Mouse (Mus musculus): Measurements from ENCODE around the gene Tbkbp1. TPM values are rescaled to one million over a fixed set of nuclear protein-coding genes. Genes with fewer than 3 reads are reported as not detected.
A peak's percentile ranks its signal among the peaks of the same experiment; 100 is the strongest.

Tbkbp1 gene
- polyA plus RNA-seq, 1 experiment: 0.22 TPM

DNA sequence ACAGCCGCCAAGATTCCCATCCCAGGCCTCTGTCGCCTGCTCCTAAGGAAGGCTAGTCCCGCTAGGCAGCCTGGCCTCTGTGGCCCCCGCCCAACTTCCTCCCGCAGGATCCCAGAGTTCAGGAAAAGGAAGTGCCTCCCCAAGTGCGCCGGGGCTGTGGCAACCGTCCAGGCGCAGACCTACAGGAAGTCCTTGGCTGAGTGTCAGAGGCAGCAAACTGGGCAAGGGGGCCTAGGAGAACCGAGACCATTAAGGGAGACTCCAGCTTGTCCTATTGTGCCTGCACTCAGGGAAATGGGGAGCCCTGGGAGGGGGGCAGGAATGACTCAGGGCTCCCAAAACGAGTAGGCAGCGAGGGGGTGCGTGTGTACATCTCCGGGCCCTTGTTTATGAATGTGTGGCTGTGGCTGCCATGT lies 1.3 kb downstream of the Tbkbp1 start:
- Histone ChIP-seq H3K36me3 (ENCODE audit: control insufficient read depth, insufficient read depth) (no peaks in the 10 kb centered on the region), H3K79me2 (ENCODE audit: control insufficient read depth, insufficient read depth) (no peaks in the 10 kb centered on the region), H3K4me2 (ENCODE audit: low read depth) (peak overlapping the region; percentile 64), H3K27me3 (ENCODE audit: control insufficient read depth, insufficient read depth, insufficient read length) (peaks cover 40% of the 10 kb centered on the region), H3K4me3 (no peak overlapping the region), H3ac (ENCODE audit: control insufficient read depth, insufficient read length) (no peak overlapping the region)
- TF ChIP-seq MAX (IDR thresholded peaks at IDR 0.05; ENCODE audit: low read depth) (no peak), E2F4 (IDR thresholded peaks at IDR 0.05; ENCODE audit: insufficient read depth) (no peak), SRF (IDR thresholded peaks at IDR 0.05; ENCODE audit: control insufficient read depth, insufficient read length, low read depth) (no peak), POLR2A (IDR thresholded peaks at IDR 0.05; ENCODE audit: insufficient read length, low read depth) (no peak), TCF3 (IDR thresholded peaks at IDR 0.05; ENCODE audit: insufficient read length, low read depth) (no peak), REST (IDR thresholded peaks at IDR 0.05; ENCODE audit: insufficient read depth, insufficient read length) (no peak), TCF12 (IDR thresholded peaks at IDR 0.05; ENCODE audit: insufficient read depth, poor library complexity, severe bottlenecking) (no peak)

DNA sequence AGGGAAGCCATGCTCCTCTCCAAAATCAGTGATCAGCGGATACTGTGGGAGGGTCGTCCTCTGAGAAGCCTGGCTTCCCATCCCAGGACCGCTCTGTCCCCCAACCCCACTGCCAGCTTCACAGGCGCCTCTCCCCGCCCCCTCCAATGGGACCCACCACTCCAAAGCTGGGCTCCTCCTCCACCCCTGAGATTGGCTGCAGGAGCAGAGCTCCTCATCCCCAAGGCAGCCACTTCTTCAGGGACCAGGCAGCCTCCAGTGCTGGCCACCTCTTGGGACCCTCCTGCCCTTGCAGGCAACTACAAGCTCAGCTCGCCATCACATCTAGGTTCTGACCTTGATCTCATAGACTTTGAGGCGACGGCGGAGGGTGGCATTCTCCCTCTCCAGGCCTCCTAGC lies 2.3 kb downstream of the Tbkbp1 start:
- Histone ChIP-seq H3ac (ENCODE audit: control insufficient read depth, insufficient read length) (no peak overlapping the region), H3K4me2 (ENCODE audit: low read depth) (no peak overlapping the region), H3K4me3 (no peak overlapping the region), H3K79me2 (ENCODE audit: control insufficient read depth, insufficient read depth) (no peaks in the 10 kb centered on the region), H3K36me3 (ENCODE audit: control insufficient read depth, insufficient read depth) (no peaks in the 10 kb centered on the region), H3K27me3 (ENCODE audit: control insufficient read depth, insufficient read depth, insufficient read length) (peaks cover 40% of the 10 kb centered on the region)
- no peak for TF ChIP-seq USF1 (IDR thresholded peaks at IDR 0.05; ENCODE audit: low read depth)
- no peak for TF ChIP-seq POLR2A (IDR thresholded peaks at IDR 0.05; ENCODE audit: insufficient read length, low read depth)
- TF ChIP-seq MYOD1 (IDR thresholded peaks at IDR 0.05; ENCODE audit: control insufficient read depth in 1 of 3, insufficient read length in 2 of 3, low read depth in 2 of 3): no peak
- TF ChIP-seq POLR2AphosphoS2 (IDR thresholded peaks at IDR 0.05; ENCODE audit: insufficient read length, low read depth): no peak
- TF ChIP-seq E2F4 (IDR thresholded peaks at IDR 0.05; ENCODE audit: insufficient read depth): no peak
- no peak for TF ChIP-seq SRF (IDR thresholded peaks at IDR 0.05; ENCODE audit: control insufficient read depth, insufficient read length, low read depth)
- no peak for TF ChIP-seq MYOG (IDR thresholded peaks at IDR 0.05; ENCODE audit: control insufficient read depth in 1 of 3, insufficient read depth in 1 of 3, insufficient read length in 2 of 3, low read depth in 2 of 3)
- no peak for TF ChIP-seq REST (IDR thresholded peaks at IDR 0.05; ENCODE audit: insufficient read depth, insufficient read length)
- no peak for TF ChIP-seq TCF12 (IDR thresholded peaks at IDR 0.05; ENCODE audit: insufficient read depth, poor library complexity, severe bottlenecking)
- no peak for TF ChIP-seq TCF3 (IDR thresholded peaks at IDR 0.05; ENCODE audit: insufficient read length, low read depth)
- no peak for TF ChIP-seq CEBPB (IDR thresholded peaks at IDR 0.05; ENCODE audit: insufficient read depth, poor library complexity, severe bottlenecking)
- no peak for TF ChIP-seq MAX (IDR thresholded peaks at IDR 0.05; ENCODE audit: low read depth)

DNA sequence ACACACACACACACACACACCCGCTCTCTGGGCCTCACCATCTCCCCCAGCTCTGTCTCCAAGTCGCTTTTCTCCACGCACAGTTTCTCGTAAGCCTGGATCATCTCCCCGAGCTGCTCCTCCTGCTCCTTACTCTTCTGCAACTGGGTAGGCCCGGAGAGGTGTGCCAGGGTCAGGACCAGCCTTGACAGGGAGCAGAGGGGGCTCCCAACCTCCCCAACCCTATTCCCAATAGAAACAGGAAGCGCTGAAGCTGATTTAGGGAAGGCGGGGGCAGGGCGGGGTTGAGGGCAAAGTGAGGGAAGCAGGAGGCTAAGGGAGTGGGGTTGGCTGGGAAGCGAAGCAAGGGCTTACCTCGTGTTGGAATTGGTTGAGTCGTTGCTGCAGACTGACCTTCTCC lies 2.7 kb downstream of the Tbkbp1 start:
- H3K4me3 ChIP-seq: no peak overlapping the region
- TF ChIP-seq MYOD1 (IDR thresholded peaks at IDR 0.05; ENCODE audit: control insufficient read depth in 1 of 3, insufficient read length in 2 of 3, low read depth in 2 of 3) (no peak), POLR2AphosphoS2 (IDR thresholded peaks at IDR 0.05; ENCODE audit: insufficient read length, low read depth) (no peak), SRF (IDR thresholded peaks at IDR 0.05; ENCODE audit: control insufficient read depth, insufficient read length, low read depth) (no peak), POLR2A (IDR thresholded peaks at IDR 0.05; ENCODE audit: insufficient read length, low read depth) (no peak), CEBPB (IDR thresholded peaks at IDR 0.05; ENCODE audit: insufficient read depth, poor library complexity, severe bottlenecking) (no peak), TCF12 (IDR thresholded peaks at IDR 0.05; ENCODE audit: insufficient read depth, poor library complexity, severe bottlenecking) (no peak), E2F4 (IDR thresholded peaks at IDR 0.05; ENCODE audit: insufficient read depth) (no peak), USF1 (IDR thresholded peaks at IDR 0.05; ENCODE audit: low read depth) (no peak), MYOG (IDR thresholded peaks at IDR 0.05; ENCODE audit: control insufficient read depth in 1 of 3, insufficient read depth in 1 of 3, insufficient read length in 2 of 3, low read depth in 2 of 3) (no peak), TCF3 (IDR thresholded peaks at IDR 0.05; ENCODE audit: insufficient read length, low read depth) (no peak), MAX (IDR thresholded peaks at IDR 0.05; ENCODE audit: low read depth) (no peak), REST (IDR thresholded peaks at IDR 0.05; ENCODE audit: insufficient read depth, insufficient read length) (no peak)
- no peaks in the 10 kb centered on the region for H3K36me3 ChIP-seq (ENCODE audit: control insufficient read depth, insufficient read depth)
- no peak overlapping the region for H3K4me2 ChIP-seq (ENCODE audit: low read depth)
- H3ac ChIP-seq (ENCODE audit: control insufficient read depth, insufficient read length): no peak overlapping the region
- peaks cover 40% of the 10 kb centered on the region for H3K27me3 ChIP-seq (ENCODE audit: control insufficient read depth, insufficient read depth, insufficient read length)
- H3K79me2 ChIP-seq (ENCODE audit: control insufficient read depth, insufficient read depth): no peaks in the 10 kb centered on the region

DNA sequence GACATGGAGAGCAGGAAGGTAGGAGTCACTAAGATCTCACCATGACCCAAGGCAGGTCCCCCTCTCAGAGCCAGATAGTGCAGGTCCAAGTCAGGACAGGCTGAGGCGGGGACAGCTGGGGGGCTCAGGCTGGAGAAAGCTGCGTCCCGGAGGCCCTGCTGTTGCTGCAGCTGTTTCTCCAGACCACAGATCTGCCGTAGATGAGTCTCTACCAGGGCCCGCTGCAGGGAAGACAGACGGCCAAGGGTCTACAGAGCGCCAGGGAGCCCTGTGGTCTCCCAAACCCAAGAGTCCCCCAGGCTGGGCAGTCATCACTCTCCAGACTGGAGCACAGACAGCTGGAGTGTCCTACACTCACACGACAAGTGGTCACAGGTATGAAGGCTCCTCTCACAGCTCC lies 4.0 kb downstream of the Tbkbp1 start:
- no peaks in the 10 kb centered on the region for H3K79me2 ChIP-seq (ENCODE audit: control insufficient read depth, insufficient read depth)
- no peak overlapping the region for H3ac ChIP-seq (ENCODE audit: control insufficient read depth, insufficient read length)
- H3K36me3 ChIP-seq (ENCODE audit: control insufficient read depth, insufficient read depth): no peaks in the 10 kb centered on the region
- TF ChIP-seq MYOD1 (IDR thresholded peaks at IDR 0.05; ENCODE audit: control insufficient read depth in 1 of 3, insufficient read length in 2 of 3, low read depth in 2 of 3) (peak in 2 of 3 experiments; percentile 39 to 66), MYOG (IDR thresholded peaks at IDR 0.05; ENCODE audit: control insufficient read depth in 1 of 3, insufficient read depth in 1 of 3, insufficient read length in 2 of 3, low read depth in 2 of 3) (peak in 2 of 3 experiments; percentile 77 to 79), MAX (IDR thresholded peaks at IDR 0.05; ENCODE audit: low read depth) (no peak), POLR2A (IDR thresholded peaks at IDR 0.05; ENCODE audit: insufficient read length, low read depth) (no peak)
- H3K4me3 ChIP-seq: no peak overlapping the region
- H3K27me3 ChIP-seq (ENCODE audit: control insufficient read depth, insufficient read depth, insufficient read length): peaks cover 40% of the 10 kb centered on the region
- no peak overlapping the region for H3K4me2 ChIP-seq (ENCODE audit: low read depth)

DNA sequence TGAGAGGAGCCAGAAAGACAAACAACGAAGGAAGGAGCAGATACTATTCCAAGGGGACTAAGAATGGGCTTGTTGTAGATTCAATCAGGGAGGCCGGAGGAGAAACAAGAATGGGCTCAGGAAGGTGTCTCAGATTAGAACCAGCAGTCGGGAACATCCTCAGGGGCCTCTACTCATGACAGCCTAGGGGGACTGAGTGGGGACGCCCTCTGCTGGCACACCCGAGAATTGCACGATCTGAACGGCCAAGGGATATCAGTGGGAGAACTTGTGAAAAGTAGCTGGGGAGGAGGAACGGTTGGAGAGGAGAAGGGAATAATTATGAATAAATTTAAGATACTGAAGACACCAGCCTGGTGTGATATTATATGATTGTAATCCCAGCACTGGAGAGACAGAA lies 4.6 kb downstream of the Tbkbp1 start:
- Histone ChIP-seq H3K4me2 (ENCODE audit: low read depth) (no peak overlapping the region), H3K27me3 (ENCODE audit: control insufficient read depth, insufficient read depth, insufficient read length) (peaks cover 45% of the 10 kb centered on the region), H3K4me3 (no peak overlapping the region)

More for the DNA sequence above, 4.6 kb downstream of the Tbkbp1 start:
- H3ac ChIP-seq (ENCODE audit: control insufficient read depth, insufficient read length): no peak overlapping the region
- H3K36me3 ChIP-seq (ENCODE audit: control insufficient read depth, insufficient read depth): no peaks in the 10 kb centered on the region
- no peaks in the 10 kb centered on the region for H3K79me2 ChIP-seq (ENCODE audit: control insufficient read depth, insufficient read depth)
- TF ChIP-seq E2F4 (IDR thresholded peaks at IDR 0.05; ENCODE audit: insufficient read depth): no peak
- no peak for TF ChIP-seq USF1 (IDR thresholded peaks at IDR 0.05; ENCODE audit: low read depth)
- no peak for TF ChIP-seq POLR2AphosphoS2 (IDR thresholded peaks at IDR 0.05; ENCODE audit: insufficient read length, low read depth)

Data from myocyte (in vitro differentiated cells).